Mouse (Mus musculus) small intestine, adult 2 months (tissue): Measurements from ENCODE around the gene Ilkap.

Experiments used
- CTCF ChIP-seq: fragments of 200-500 bp; IDR thresholded peaks from 2 replicates; pipeline ENCODE4 v1.5.1; 2012; ENCODE audit warnings: low read depth, mild to moderate bottlenecking, control low read depth, inconsistent platforms, low read length, moderate library complexity, mixed read lengths; ENCODE audit not compliant: insufficient replicate concordance, insufficient read length; ENCODE audit errors: extremely low read depth
- POLR2A ChIP-seq: fragments of 200-500 bp; IDR thresholded peaks from 2 replicates; pipeline ENCODE4 v1.6.1; 2012; ENCODE audit warnings: low read depth, mild to moderate bottlenecking, control low read depth, inconsistent platforms, low read length, moderate library complexity

- TF ChIP-seq CTCF (no peak), POLR2A (no peak)
These were observed 54.6 kb downstream of the Ilkap start for GRCm38 (mm10) chr1:91344001-91344400.
